Mouse (Mus musculus): ENCODE results near the gene Ranbp17. TPM values are rescaled to one million over a fixed set of nuclear protein-coding genes. Genes with fewer than 3 reads are reported as not detected.

Ranbp17 gene
- polyA plus RNA-seq, 1 experiment from 2014 or later, result 15.4 TPM

DNA sequence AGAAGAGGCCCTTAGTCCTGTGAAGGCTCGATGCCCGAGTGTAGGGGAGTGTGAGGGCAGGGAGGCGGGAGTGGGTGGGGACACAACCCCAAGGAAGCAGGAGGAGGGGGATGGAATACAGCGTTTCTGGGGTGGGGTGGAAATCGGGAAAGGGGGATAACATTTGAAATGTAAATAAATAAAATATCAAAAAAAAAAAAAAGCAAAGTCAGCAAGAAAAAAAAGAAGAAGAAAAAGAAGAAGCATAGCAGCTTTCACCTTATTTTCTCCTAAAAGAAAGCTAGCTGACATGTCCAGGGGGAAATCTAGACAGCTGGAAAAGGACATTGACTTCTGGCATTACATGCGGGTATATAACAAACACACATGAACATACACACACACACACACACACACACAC, 117.3 kb downstream of the Ranbp17 start:
- WGBS, result 90% methylated on average over 6 of the region's 6 CpGs
- Histone ChIP-seq H3K27me3 (ENCODE audit: control insufficient read depth, insufficient read depth, low read length) (no peaks in the 10 kb centered on the region), H3K4me2 (ENCODE audit: low read depth, low read length, severe bottlenecking) (no peak overlapping the region), H3K27ac (ENCODE audit: low read depth, low read length) (no peak overlapping the region), H3K36me3 (ENCODE audit: control insufficient read depth, insufficient read depth, low read length) (no peaks in the 10 kb centered on the region), H3K4me3 (ENCODE audit: low read depth, low read length) (no peak overlapping the region), H3K9me3 (ENCODE audit: control insufficient read depth, low read length) (no peaks in the 10 kb centered on the region), H3K9ac (ENCODE audit: low read length) (no peak overlapping the region), H3K4me1 (replicated peaks; ENCODE audit: control insufficient read depth, insufficient read depth, low read length) (no peaks in the 10 kb centered on the region)
- DNase-seq (ENCODE audit: low spot score) (no peak), ATAC-seq (replicated peaks; ENCODE audit: low FRiP score) (no peak)

DNA sequence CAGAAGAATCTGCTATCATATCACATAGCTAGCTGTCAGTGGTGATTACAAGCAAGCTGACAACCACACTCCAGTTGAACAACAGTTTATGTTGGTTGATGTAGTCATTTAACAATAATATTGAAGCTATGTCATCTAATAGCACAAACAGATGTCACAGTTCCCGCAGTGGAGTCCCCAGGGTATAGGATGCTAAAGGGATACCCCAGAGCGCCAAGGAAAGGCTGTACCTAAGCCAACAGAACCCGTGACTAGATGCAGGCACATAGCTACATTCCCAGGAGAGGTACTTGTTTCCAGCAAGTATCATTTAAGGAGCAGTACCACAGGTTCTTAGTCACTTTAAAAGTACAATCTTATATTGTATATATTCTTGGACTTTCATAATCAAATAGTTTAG, 119.5 kb downstream of the Ranbp17 start:
- Histone ChIP-seq H3K4me2 (ENCODE audit: low read depth, low read length, severe bottlenecking) (no peak overlapping the region), H3K9ac (ENCODE audit: low read length) (no peak overlapping the region), H3K4me1 (replicated peaks; ENCODE audit: control insufficient read depth, insufficient read depth, low read length) (no peaks in the 10 kb centered on the region), H3K27ac (ENCODE audit: low read depth, low read length) (no peak overlapping the region), H3K27me3 (ENCODE audit: control insufficient read depth, insufficient read depth, low read length) (no peaks in the 10 kb centered on the region), H3K36me3 (ENCODE audit: control insufficient read depth, insufficient read depth, low read length) (no peaks in the 10 kb centered on the region), H3K4me3 (ENCODE audit: low read depth, low read length) (no peak overlapping the region), H3K9me3 (ENCODE audit: control insufficient read depth, low read length) (no peaks in the 10 kb centered on the region)
- DNase-seq (ENCODE audit: low spot score) (no peak), ATAC-seq (replicated peaks; ENCODE audit: low FRiP score) (no peak)
- 83% methylated on average over 3 of the region's 3 CpGs for WGBS

DNA sequence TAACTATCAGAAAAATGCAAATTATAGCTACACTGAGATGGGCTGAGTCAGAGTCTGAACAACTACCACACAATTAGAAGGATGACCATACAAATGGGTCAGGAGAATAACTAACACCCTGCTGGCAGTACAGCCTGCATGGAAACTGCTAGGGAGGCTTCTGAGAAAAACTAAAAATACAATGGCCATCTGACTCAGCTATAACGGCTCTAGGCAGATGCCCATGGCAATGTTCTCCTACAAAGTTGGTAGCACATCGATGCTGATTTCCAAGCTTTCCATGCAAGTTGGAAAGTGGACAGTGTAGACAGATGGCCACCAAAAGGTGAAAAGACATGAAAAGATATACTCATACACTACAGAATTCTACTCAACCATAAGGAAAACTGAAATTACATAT, 124.9 kb downstream of the Ranbp17 start:
- Histone ChIP-seq H3K27me3 (ENCODE audit: control insufficient read depth, insufficient read depth, low read length) (no peaks in the 10 kb centered on the region), H3K27ac (ENCODE audit: low read depth, low read length) (no peak overlapping the region), H3K4me2 (ENCODE audit: low read depth, low read length, severe bottlenecking) (no peak overlapping the region), H3K9ac (ENCODE audit: low read length) (no peak overlapping the region), H3K4me3 (ENCODE audit: low read depth, low read length) (no peak overlapping the region), H3K36me3 (ENCODE audit: control insufficient read depth, insufficient read depth, low read length) (no peaks in the 10 kb centered on the region), H3K9me3 (ENCODE audit: control insufficient read depth, low read length) (no peaks in the 10 kb centered on the region), H3K4me1 (replicated peaks; ENCODE audit: control insufficient read depth, insufficient read depth, low read length) (no peaks in the 10 kb centered on the region)
- 93% methylated on average over 2 of the region's 2 CpGs for WGBS
- DNase-seq (ENCODE audit: low spot score), result no peak
- ATAC-seq (replicated peaks; ENCODE audit: low FRiP score), result no peak

DNA sequence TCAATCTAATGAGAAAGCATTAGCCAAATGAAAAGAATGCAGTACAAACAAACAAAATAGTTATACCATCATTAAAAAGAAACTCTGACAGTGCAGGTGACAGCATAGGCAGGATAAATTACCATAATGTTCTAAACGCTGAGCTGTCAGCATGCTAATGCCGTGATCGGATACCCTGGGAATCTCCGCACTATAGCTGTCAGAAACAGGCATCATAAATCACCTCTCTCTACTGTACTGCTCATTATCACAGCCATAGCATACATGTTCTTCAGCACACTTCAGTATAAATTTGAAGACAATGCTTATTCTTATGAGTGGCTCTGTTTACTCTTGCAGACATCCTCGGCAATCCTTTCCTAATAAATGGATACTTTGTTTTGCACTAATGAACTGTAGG, 151.7 kb downstream of the Ranbp17 start:
- Histone ChIP-seq H3K36me3 (ENCODE audit: control insufficient read depth, insufficient read depth, low read length) (no peaks in the 10 kb centered on the region), H3K9ac (ENCODE audit: low read length) (no peak overlapping the region), H3K4me3 (ENCODE audit: low read depth, low read length) (no peak overlapping the region), H3K27me3 (ENCODE audit: control insufficient read depth, insufficient read depth, low read length) (no peaks in the 10 kb centered on the region), H3K4me2 (ENCODE audit: low read depth, low read length, severe bottlenecking) (no peak overlapping the region), H3K4me1 (replicated peaks; ENCODE audit: control insufficient read depth, insufficient read depth, low read length) (no peaks in the 10 kb centered on the region), H3K9me3 (ENCODE audit: control insufficient read depth, low read length) (no peaks in the 10 kb centered on the region), H3K27ac (ENCODE audit: low read depth, low read length) (no peak overlapping the region)
- no peak for DNase-seq (ENCODE audit: low spot score)
- 60% methylated on average over 5 of the region's 5 CpGs for WGBS
- no peak for ATAC-seq (replicated peaks; ENCODE audit: low FRiP score)

DNA sequence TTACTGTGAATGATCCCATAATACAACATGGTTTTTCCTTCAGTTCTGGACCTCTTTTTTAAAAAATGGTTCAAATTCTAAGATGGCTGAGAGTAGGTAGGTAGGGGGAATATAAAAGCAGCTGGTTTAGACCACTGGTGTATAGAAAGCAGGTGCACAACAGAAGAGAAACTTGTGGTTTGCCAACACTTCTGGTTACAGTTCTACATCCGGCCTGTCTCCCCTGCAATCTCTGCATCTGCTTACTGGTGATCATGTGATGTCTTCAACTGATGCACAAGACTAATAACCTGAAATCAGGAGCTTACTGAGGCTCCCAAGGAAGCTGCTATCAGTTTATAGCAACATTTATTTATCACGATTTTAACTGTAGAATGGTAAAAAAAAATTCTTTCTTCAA, 164.3 kb downstream of the Ranbp17 start:
- Histone ChIP-seq H3K27me3 (ENCODE audit: control insufficient read depth, insufficient read depth, low read length) (no peaks in the 10 kb centered on the region), H3K9ac (ENCODE audit: low read length) (no peak overlapping the region), H3K9me3 (ENCODE audit: control insufficient read depth, low read length) (no peaks in the 10 kb centered on the region), H3K4me3 (ENCODE audit: low read depth, low read length) (no peak overlapping the region), H3K36me3 (ENCODE audit: control insufficient read depth, insufficient read depth, low read length) (no peaks in the 10 kb centered on the region), H3K27ac (ENCODE audit: low read depth, low read length) (no peak overlapping the region), H3K4me1 (replicated peaks; ENCODE audit: control insufficient read depth, insufficient read depth, low read length) (no peaks in the 10 kb centered on the region), H3K4me2 (ENCODE audit: low read depth, low read length, severe bottlenecking) (no peak overlapping the region)
- DNase-seq (ENCODE audit: low spot score) (no peak), ATAC-seq (replicated peaks; ENCODE audit: low FRiP score) (no peak)
- WGBS, result 83% methylated on average over 2 of the region's 2 CpGs

DNA sequence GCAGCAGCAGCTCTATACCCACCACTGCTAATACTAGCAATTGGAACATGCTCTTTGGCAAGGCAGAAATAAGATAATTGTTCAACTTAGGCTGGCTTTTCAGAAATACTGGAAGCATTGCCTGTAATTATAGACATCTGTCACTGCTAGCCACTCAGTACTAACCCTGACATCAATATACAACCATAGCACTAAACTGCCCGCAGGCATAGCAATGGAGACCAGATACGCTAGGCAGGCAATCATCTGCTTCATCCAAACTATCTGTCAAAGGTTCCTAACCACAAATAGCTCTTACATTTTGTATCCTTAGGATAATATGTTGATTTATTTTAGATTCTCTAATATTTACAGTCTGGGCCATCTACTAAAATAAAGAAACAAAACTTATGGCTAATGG, 171.5 kb downstream of the Ranbp17 start:
- no peak overlapping the region for H3K9ac ChIP-seq (ENCODE audit: low read length)
- H3K9me3 ChIP-seq (ENCODE audit: control insufficient read depth, low read length), result no peaks in the 10 kb centered on the region
- H3K27ac ChIP-seq (ENCODE audit: low read depth, low read length), result no peak overlapping the region
- ATAC-seq (replicated peaks; ENCODE audit: low FRiP score) (no peak), DNase-seq (ENCODE audit: low spot score) (no peak)
- H3K4me1 ChIP-seq (replicated peaks; ENCODE audit: control insufficient read depth, insufficient read depth, low read length), result no peaks in the 10 kb centered on the region
- H3K4me2 ChIP-seq (ENCODE audit: low read depth, low read length, severe bottlenecking), result no peak overlapping the region
- H3K4me3 ChIP-seq (ENCODE audit: low read depth, low read length), result no peak overlapping the region
- 85% methylated on average over 2 of the region's 2 CpGs for WGBS
- H3K36me3 ChIP-seq (ENCODE audit: control insufficient read depth, insufficient read depth, low read length), result no peaks in the 10 kb centered on the region
- no peaks in the 10 kb centered on the region for H3K27me3 ChIP-seq (ENCODE audit: control insufficient read depth, insufficient read depth, low read length)

DNA sequence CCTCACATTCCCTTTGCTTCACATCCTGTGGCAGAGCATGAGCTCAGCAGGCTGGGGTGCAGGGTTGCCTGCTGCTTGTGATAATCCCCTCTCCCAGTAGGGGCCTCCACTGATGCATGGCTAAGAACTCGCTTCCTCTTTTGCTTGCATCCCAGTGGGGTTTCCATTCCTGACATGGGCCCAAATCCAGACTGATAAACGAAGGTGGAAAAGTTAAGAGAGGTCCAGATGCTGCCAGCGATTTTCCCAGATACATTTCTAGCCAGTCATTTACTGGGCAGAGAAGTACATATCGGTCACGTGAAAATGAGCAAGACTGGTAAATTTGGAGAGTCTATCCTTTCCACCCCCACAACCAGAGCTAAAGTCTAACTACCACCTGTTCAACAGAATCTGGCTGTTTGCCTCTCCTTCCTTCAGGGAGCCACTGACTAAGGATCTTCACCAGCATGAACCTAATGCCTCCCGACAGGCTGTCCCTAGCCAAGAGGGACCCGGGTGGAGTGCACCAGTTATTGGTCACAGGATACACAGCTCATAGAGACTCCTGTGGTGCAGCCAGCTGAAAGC, 176.9 kb downstream of the Ranbp17 start:
- WGBS, result 21% methylated on average over 7 of the region's 7 CpGs

DNA sequence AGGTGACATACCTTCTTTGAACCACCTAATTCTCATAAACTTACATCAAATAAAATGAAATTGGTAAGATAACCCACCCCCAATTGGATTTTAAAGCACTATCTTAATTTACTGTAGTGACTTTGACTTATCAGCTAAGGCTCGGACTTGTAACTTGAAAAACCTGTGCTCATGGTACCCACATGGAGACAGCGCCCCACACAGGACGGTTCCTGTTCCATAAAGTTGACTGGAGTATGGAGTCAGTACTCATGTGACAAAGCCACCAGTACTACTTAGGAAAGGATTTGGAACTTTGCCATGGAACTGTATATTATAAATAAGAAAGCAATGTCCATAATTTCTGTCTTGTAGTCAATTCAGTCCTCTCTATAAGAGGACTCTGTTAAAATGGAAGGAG, 177.9 kb downstream of the Ranbp17 start:
- no peak overlapping the region for H3K27ac ChIP-seq (ENCODE audit: low read depth, low read length)
- no peak overlapping the region for H3K9ac ChIP-seq (ENCODE audit: low read length)
- no peak overlapping the region for H3K4me2 ChIP-seq (ENCODE audit: low read depth, low read length, severe bottlenecking)
- no peaks in the 10 kb centered on the region for H3K9me3 ChIP-seq (ENCODE audit: control insufficient read depth, low read length)
- H3K4me3 ChIP-seq (ENCODE audit: low read depth, low read length), result no peak overlapping the region
- H3K27me3 ChIP-seq (ENCODE audit: control insufficient read depth, insufficient read depth, low read length), result no peaks in the 10 kb centered on the region
- no peaks in the 10 kb centered on the region for H3K36me3 ChIP-seq (ENCODE audit: control insufficient read depth, insufficient read depth, low read length)
- 85% methylated on average over 3 of the region's 3 CpGs for WGBS
- DNase-seq (ENCODE audit: low spot score) (no peak), ATAC-seq (replicated peaks; ENCODE audit: low FRiP score) (no peak)
- no peaks in the 10 kb centered on the region for H3K4me1 ChIP-seq (replicated peaks; ENCODE audit: control insufficient read depth, insufficient read depth, low read length)

More for the DNA sequence above, 176.9 kb downstream of the Ranbp17 start:
- ATAC-seq (replicated peaks; ENCODE audit: low FRiP score), result no peak
- Histone ChIP-seq H3K4me1 (replicated peaks; ENCODE audit: control insufficient read depth, insufficient read depth, low read length) (no peaks in the 10 kb centered on the region), H3K9me3 (ENCODE audit: control insufficient read depth, low read length) (no peaks in the 10 kb centered on the region), H3K27ac (ENCODE audit: low read depth, low read length) (no peak overlapping the region), H3K4me2 (ENCODE audit: low read depth, low read length, severe bottlenecking) (no peak overlapping the region), H3K27me3 (ENCODE audit: control insufficient read depth, insufficient read depth, low read length) (no peaks in the 10 kb centered on the region), H3K4me3 (ENCODE audit: low read depth, low read length) (no peak overlapping the region), H3K9ac (ENCODE audit: low read length) (no peak overlapping the region), H3K36me3 (ENCODE audit: control insufficient read depth, insufficient read depth, low read length) (no peaks in the 10 kb centered on the region)
- DNase-seq (ENCODE audit: low spot score), result peak; percentile 54

DNA sequence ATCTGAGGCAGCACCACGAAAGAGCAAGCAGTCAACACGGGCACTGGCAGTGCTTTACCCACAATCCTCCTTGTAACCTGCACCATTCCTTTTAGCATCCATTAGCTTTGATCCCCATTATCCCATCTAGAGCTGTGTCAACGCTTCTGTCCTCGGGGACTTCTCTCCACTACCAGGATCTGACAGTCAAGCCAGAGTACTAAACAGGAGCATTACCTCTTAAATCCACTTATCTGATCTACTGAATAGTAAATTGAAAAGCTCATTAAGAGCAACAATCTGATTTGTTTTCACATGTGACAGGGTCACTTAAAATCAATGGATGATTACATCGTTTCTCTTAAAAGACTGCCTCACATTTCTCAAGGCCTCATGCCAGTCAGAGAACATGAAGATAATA, 181.4 kb downstream of the Ranbp17 start:
- no peak for DNase-seq (ENCODE audit: low spot score)
- no peak for ATAC-seq (replicated peaks; ENCODE audit: low FRiP score)
- Histone ChIP-seq H3K36me3 (ENCODE audit: control insufficient read depth, insufficient read depth, low read length) (no peaks in the 10 kb centered on the region), H3K9me3 (ENCODE audit: control insufficient read depth, low read length) (no peaks in the 10 kb centered on the region), H3K4me2 (ENCODE audit: low read depth, low read length, severe bottlenecking) (no peak overlapping the region), H3K4me1 (replicated peaks; ENCODE audit: control insufficient read depth, insufficient read depth, low read length) (no peaks in the 10 kb centered on the region), H3K9ac (ENCODE audit: low read length) (no peak overlapping the region), H3K4me3 (ENCODE audit: low read depth, low read length) (no peak overlapping the region), H3K27me3 (ENCODE audit: control insufficient read depth, insufficient read depth, low read length) (no peaks in the 10 kb centered on the region), H3K27ac (ENCODE audit: low read depth, low read length) (no peak overlapping the region)
- whole genome bisulfite sequencing, result 21% methylated on average over 5 of the region's 5 CpGs

Data from forebrain, embryonic 11.5 days (tissue).